Mouse (Mus musculus) megakaryocyte progenitor cell, adult 5-6 weeks (primary cell): ENCODE measurements around the gene Gpc1. TPM values are rescaled to one million over a fixed set of nuclear protein-coding genes. Genes with fewer than 3 reads are reported as not detected.

ENCODE experiments used
- ATAC-seq: replicated peaks from 2 replicates; pipeline ENCODE4 v1.8.0; 2016; ENCODE audit warnings: mild to moderate bottlenecking, moderate TSS enrichment, inconsistent platforms; ENCODE audit not compliant: poor library complexity
- total RNA-seq, 2 experiments: library from RNA; stranded (forward) in 1 of 2; stranded (reverse) in 1 of 2; fragments of 157-497, 149-512 nt in 1 of 2; fragments of 200-1000 nt in 1 of 2; gene quantifications; 2 replicates each; pipeline versions ENCODE4 v1.2.3 to v1.2.4; 2015 to 2017

The Gpc1 gene
- total RNA-seq, 2 experiments from 2014 or later: 41.5 to 70.5 TPM

GRCm38 (mm10) chr1:92832011-92833010 is 866 bp downstream of the Gpc1 start:
- peak; percentile 18 for ATAC-seq

- peak; percentile 68 for ATAC-seq
These were observed 2.7 kb downstream of the Gpc1 start for GRCm38 (mm10) chr1:92833987-92834706.

GRCm38 (mm10) chr1:92837931-92838833 is 6.7 kb downstream of the Gpc1 start:
- ATAC-seq: no peak

- no peak for ATAC-seq
These were observed 7.8 kb downstream of the Gpc1 start for GRCm38 (mm10) chr1:92839211-92839610.

GRCm38 (mm10) chr1:92840231-92840890 is 8.9 kb downstream of the Gpc1 start:
- no peak for ATAC-seq

GRCm38 (mm10) chr1:92841427-92841826 is 10.0 kb downstream of the Gpc1 start:
- peak; percentile 63 for ATAC-seq

- ATAC-seq: no peak
These were observed 14.4 kb downstream of the Gpc1 start for GRCm38 (mm10) chr1:92845889-92846288.

GRCm38 (mm10) chr1:92847873-92848839 is 16.7 kb downstream of the Gpc1 start:
- peak; percentile 29; the same call in 1 of the 2 replicates for ATAC-seq

GRCm38 (mm10) chr1:92849491-92849890 is 18.0 kb downstream of the Gpc1 start:
- ATAC-seq: peak; percentile 47; the same call in 1 of the 2 replicates

- peak; percentile 63 for ATAC-seq
These were observed 18.6 kb downstream of the Gpc1 start for GRCm38 (mm10) chr1:92849938-92850574.

- ATAC-seq: no peak
These were observed 21.0 kb downstream of the Gpc1 start for GRCm38 (mm10) chr1:92852450-92852849.

- ATAC-seq: no peak
These were observed 30.1 kb downstream of the Gpc1 start for GRCm38 (mm10) chr1:92861503-92861902.

- no peak for ATAC-seq
These were observed 31.8 kb downstream of the Gpc1 start for GRCm38 (mm10) chr1:92863268-92863667.

GRCm38 (mm10) chr1:92866170-92866569 is 34.7 kb downstream of the Gpc1 start:
- no peak for ATAC-seq

GRCm38 (mm10) chr1:92869985-92870384 is 38.5 kb downstream of the Gpc1 start:
- no peak for ATAC-seq

GRCm38 (mm10) chr1:92872666-92873065 is 41.2 kb downstream of the Gpc1 start:
- ATAC-seq: no peak

GRCm38 (mm10) chr1:92874011-92874410 is 42.6 kb downstream of the Gpc1 start:
- ATAC-seq: no peak

GRCm38 (mm10) chr1:92875360-92876111 is 44.1 kb downstream of the Gpc1 start:
- ATAC-seq: no peak
